Mouse (Mus musculus) layer of hippocampus, adult 18-20 months (tissue): ENCODE measurements around the gene Med13l. TPM values are rescaled to one million over a fixed set of nuclear protein-coding genes. Genes with fewer than 3 reads are reported as not detected.
"Not testable (repeated sequence)": the region's sequence is repeated elsewhere in the genome, so short reads cannot be mapped to it uniquely, and the experiment has no call there.

ENCODE experiments used
- DNase-seq, 2 experiments: peaks; one replicate each; pipeline ENCODE4 v3.0.0; 2022; ENCODE audit warnings: low spot score in 2 of 2
- total RNA-seq, 2 experiments: library from RNA; stranded (reverse); gene quantifications; 2 replicates each; pipeline ENCODE4 v1.2.3; 2021

Med13l gene
- total RNA-seq, 2 experiments from 2014 or later: 113 TPM

DNA sequence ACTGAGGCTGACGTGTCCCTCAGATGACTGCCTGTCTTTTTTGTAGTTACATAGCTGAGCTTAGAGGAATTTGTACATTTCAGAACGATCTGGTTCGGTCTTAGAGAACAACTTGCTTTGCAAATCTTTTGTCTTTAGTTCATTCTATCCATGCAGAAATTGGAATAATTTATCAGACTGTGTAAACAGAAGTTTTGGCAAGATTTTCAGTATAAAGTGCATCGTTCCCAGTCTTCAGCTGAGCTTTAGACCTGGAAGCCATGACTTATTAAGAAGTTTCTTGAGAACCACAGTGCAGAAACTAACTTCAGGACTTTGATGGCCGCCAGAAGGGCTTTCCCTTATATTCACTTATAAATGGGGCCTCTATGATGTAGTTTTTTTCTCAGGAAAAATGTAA, 67.2 kb downstream of the Med13l start:
- no peak for DNase-seq

DNA sequence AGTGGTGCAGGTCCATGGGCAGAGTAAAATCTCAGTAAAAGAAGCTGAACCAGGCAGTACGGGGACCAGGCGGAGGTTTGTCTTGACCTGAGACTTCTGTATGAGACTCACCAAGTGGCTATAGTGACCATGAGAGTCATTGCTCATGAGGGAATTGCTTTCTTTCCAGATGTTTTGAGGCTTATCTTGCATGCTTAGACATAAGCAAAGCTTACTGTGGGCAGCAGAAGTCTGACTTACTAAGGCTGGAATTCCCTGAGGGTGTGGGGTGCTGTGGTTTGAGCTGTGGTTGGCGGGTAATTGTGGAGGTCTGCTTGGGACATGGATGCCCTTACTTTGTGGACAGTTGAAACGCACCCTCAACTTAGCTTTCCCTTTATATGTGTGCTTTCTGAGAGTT, 67.7 kb downstream of the Med13l start:
- DNase-seq: no peak

DNA sequence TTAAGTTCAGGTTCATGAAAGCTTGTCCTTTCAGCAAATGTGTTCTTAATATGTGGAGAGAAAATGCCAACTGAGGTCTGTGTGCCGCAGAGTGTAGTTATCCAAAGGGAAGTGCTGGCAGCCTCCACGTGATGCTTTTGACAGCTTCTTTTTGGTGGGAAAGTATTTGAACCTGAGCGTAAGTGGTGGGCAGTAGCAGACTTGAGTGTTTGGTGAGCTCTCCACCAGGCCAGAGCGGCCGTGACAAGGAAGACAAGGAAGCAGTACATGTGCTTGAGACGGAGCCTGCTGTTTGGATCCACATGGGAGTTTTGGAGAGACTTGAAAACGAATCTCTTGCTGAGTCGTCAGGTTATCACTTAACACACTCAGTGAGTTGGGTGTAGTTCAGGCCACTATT, 71.9 kb downstream of the Med13l start:
- DNase-seq: no peak

DNA sequence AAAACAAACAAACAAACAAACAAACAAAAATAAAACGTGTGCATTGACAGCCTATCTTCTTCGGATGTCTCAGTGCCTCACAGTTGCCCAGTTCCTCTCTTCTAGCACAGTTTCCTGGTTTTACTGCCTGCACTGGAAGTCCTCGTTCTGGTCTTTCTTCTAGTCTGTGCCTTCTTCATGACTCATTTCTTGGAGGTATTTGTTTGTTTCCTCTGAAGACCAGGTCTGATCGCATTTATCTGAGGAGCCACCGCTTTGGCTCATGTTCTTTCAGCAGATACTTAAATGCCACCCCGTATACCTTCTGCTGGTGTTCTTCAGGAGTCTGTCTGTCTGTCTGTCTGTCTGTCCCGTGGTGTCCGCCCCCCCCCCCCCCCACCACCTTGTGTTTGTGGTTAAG, 72.6 kb downstream of the Med13l start:
- DNase-seq: no peak

DNA sequence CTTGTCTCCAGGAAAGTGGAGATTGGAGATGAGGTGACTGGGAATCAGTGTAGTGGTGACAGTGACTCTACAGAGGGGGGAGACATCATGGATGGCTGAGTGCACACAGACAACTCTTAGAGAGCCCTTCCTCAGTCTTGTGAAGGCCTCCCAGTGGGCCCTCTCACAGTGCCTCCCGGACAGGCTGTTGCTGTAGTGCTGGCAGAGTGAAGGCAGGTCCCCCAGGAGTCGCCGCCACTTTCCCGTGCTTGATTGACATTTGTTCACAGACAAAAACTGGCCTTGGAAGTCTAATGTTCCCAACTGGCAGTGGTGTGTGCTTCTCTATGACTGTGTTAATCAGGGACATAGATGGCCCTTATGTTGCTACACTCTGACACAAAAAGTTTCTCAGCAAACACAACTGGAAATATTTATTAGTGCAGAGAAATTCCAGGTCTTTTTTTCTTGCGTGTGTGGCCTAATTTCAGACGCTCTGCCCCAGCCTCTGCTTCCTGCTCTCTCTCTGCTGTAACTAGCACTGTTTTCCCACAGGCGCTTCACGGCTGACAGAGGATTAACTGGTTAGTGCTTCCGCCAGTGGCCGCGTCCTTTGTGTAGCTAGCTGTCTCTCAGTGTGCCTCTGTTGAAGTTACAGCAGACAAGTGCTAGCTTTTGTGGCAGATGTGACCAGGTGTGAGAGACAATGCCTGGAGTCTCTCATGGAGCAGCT, 75.2 kb downstream of the Med13l start:
- no peak for DNase-seq

DNA sequence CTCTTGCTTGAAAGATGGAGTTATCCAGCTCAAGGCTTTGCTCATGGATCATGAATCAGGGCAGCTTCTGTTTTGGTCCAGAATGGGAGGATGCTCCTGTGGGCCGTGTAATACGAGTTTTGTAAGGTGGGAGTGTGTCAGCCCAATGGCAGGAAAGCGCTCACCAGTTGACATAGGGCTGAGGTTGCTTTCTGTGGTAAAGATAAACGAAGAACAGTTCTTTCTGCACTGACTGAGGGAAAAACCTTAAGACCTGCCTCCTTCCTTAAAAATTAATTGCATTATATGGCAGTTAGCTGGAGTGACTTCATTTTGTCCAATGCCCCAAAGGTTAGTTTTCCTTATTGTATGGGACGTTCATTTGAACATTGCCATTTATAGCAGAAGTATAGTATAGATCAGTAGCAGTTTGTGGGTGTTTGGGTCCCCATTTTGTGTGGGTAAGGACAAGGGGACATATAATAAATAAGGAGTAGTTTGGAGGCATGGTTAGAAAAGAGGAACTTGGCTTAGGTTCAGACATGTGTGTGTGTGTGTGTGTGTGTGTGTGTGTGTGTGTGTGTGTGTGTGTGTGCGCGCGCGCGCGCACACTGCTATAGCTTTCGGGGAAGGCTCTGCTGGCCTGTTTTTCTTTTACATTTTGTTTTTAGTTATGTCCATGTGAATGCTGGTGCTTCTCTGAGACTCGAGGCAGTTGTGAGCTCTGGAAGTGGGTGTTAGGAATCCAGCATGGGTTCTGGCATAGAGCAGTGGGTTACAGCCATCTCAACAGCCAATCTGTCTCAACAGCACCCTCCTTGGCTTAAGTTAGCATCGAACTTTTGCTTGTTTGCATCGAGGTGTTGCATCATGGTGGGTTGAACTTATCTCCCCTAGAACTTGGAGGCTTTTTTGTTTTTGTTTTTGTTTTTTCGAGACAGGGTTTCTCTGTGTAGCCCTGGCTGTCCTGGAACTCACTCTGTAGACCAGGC, 76.2 kb downstream of the Med13l start:
- DNase-seq: no peak

DNA sequence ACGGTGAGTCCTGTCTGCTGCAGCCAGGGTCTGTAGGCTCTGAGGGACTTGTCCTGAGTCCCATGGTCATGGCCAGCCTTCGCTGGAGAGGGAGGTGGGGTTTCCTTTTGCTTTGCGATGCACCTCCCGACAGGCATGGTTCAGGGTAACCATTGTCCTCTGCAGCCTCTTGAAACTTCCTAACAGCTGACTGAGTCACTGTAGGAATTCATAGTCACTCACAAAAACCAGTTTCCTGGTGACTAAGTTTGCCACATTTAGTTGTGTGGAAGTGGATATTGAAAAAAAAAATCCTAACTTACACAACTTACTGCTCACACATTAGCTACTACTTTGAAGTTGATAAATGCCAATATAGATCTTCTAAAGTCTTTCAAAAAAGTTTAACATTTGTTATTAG, 77.5 kb downstream of the Med13l start:
- no peak for DNase-seq

DNA sequence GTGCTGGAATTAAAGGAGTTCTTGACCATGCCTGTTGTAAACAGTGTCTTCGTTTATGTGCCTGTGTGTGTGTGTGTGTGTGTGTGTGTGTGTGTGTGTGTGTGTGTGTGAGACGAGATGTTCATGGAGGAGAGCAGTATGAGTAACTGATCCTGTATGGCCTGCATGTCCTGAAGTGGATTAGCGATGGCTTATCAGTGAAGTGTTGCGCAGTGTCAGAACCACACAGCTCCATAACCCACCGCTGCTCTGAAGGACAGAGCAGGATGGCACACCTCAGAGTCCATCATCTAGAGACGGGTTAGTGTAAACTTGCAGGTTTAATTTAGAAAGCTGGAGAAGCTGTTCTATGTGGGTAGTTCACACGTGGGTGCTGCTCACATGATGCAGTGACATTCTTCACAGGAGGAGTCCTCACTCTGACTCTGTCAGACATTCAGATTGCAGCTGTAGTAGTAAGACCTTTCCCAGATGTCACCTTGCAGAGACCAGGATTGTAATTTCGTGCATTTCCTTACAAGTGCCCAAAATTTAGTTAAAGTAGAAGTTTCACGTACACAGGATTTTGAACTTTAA, 78.1 kb downstream of the Med13l start:
- DNase-seq: no peak

DNA sequence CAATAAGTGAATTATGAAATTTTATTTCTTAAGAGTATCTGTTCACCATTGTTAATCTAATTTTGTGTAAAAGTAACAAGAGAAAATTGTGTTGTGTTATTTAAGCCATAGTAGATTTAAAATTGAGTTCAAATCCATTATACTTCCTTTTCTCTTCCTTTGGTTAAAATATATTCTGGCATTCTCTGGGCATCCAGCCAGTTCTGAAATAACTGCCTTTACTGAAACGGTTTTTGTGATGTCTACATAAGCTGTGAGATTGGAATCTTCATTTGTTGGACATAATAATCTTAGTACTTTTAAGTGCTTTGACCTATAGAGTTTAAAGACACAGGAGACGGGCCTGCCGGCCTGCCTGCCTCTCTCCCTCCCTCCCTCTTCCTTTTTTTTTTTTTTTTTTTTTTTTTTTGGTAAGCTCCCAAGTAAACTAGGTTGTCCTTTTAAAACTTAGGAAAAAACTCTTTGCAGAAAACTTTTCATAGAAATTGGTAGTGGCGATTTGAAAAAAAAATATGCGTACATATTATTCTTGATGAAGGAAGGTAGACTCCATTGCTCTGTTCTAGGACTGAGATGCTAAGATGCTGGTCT, 78.7 kb downstream of the Med13l start:
- no peak for DNase-seq

DNA sequence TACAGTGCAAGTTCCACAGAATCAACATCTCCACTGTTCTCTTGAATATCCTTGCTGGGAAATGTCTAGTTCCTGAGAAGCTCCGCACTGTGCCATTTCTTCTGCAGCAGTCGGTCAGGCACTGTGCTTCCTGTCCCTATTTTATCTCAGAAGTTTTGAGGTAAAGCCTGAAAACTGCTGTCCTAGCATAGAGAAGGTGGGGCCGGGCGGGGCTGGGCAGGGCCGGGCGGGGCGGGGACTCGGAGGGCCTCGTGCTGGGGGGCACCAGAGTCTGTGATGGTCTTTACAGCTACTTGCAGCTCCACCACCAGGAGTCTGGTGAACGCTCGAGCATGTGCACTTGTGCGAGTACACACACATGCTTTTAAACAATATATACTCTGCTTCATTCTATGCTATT, 83.6 kb downstream of the Med13l start:
- no peak for DNase-seq

DNA sequence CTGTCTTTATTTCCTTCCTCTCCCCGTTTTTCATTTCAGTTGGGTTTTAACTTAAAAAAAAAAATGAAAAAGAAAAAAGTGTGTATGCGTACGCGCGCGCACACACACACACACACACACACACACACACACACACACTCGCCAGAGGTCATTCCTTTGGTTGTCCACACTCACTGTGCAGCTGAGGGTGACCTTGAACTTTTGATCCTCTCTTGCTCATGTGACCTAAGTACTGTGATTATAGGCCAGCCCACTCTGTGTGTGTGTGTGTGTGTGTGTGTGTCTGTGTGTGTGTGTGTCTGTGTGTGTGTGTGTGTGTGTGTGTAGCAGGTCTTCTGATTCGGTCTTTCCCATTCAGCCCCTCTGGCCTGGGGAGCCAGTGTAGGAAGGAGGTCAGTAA, 84.0 kb downstream of the Med13l start:
- no peak for DNase-seq

DNA sequence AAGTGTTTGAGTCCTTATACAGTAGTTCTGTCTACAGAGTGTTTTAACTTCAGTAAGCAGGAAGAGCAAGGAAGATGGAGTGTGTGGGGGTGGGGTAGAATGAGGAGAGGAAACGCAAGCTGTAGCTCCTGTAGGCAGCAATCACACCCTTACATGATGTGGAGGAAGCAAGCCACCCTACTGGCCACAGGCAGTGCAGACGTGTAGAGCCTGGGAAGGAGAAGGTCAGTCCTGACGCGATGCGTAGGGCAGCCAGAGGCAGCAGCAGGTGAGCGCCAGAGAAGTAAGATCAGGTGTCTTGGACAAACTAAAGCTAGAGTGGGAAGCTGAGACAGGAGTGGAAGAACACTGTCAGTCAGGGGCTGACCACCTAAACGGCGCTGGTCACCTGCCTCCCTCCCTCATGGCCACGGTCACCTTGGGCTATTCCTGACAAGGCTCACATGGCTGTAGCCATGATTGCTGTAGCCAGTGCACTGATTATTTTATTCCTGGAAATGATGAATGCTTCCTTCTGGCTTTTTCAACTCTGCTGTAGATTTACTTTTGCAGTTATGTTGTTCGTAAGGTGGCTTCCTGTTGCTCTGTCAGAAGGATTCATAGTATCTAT, 84.8 kb downstream of the Med13l start:
- no peak for DNase-seq

DNA sequence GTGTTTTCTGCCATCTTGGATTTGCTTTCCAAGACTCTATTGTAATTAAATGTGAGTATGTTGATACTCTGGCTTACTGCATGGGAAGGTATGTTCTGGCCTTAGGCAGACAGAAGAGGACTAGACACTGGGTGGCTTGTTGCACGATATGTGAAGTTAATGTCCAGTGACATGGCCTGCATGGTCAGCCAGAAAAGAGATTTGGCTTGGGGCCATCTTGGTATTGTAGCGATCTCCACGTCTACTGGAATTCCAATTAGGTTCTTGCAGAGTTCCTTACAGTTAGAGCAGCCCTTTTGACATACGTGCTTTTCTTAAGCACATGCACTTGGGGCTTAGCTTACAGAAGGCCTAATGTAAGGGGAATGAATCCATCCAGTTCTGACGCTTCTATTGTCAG, 86.4 kb downstream of the Med13l start:
- DNase-seq: no peak

DNA sequence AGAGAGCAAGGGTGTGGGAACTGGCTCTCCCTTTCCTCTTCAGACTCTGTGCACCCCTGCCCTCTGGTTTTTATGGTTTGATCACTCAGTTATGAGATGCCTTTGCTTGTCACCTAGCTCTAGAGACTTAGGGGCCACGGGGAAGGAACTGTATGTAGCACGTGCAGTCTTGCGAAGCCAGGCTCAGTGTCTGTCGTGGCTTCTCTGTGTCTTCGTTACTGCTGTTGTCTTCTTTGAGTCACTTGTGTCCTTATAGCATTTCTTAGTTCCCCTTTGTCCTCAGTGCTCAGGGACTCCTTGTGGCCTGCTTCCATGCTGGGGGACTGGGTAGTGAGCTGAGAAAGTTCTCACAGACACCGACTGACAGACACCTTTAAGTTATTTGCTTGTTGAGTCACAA, 86.9 kb downstream of the Med13l start:
- no peak for DNase-seq

DNA sequence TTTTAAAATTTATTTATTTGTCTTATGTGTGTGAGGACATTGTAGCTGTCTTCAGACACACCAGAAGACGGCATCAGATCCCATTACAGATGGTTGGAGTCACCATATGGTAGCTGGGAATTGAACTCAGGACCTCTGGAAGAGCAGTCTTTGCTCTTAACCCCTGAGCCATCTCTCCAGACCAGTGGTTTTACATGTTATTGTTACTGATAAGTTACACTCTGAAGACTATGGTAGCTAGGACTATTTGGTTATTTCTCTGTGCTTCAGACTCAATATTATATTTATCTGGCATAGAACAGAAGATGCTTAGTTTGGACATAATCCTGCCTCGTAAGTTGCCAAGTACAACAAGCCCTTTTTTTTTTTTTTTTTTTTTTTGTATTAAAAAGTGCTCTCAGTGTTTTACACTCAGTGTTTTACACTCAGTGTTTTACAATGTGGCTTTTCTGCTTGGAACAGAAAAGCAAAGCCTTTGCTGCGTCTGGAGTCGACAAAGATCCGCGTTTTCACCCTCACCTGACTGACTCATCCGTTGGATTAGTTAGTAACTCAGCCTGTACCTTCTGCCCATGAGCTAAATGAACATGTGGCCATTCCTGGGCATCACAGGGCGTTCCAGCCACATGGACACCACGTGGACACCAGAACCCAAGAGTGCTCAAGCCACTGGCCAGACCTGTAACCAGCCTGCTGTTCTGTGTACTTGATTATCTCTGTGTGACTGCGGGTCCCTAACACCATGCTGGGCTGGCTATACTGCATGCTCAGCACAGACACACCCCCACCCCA, 88.9 kb downstream of the Med13l start:
- DNase-seq: no peak

DNA sequence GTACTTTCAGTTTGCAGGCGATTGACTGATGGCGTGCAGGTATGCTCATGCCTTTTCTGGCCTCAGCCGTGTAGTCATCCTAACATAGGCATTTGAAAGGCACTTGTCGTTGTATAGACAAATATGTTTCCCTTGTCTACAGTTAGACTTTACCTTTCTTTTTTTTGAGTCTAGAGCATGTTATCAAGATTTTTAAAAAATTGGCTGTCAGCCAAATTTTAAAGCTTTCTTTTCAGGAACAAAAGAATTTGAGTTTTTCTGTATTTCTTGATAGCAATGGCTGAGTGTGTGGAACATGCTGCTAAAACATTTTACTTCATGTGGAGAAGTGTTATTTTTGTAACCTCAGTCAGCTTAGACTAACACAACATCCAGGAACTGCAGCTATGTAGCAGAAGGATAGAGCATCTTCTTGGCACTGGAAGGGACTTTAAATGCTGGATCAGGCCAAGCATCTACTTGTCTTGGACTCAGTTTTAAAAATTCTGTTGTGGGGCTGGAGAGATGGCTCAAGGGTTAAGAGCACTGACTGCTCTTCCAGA, 89.6 kb downstream of the Med13l start:
- no peak for DNase-seq

DNA sequence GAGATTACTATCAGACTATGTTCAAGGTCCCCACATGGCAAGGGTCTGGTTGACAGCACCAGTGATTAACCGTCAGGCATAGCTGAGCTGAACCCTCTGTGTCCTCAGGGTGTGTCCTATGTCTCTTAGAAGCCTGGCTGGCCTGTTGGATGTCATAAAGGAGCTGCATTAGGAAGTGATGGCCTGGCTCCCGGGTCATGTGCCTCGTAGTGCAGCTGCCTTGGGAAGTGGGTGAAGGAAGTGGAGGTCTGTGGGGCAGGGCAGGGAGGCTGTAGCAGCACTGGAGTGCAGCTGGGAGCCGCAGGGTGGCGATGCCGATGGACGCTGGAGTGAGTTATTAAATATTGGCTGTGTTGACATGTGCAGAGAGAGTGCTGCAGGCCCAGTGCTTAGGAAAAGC, 90.3 kb downstream of the Med13l start:
- DNase-seq: no peak

DNA sequence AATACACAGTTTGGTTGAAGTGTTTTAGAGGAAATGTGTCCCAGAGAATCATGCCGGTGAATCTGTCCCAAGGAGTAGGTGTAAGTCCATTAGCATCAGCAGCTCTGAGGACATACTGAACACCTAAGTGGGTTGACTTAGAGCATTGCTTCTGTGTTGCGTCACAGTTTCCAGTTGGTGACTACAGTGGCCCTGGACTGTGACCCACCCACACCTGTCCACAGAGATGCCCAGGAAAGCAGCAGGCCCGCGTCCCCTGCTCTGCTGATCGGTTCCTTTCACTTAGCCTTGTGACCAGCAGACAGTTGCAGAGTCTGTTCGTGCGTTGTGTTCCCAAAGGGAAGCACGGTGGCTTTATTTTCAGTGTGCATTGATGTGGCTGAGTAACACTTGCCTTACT, 92.1 kb downstream of the Med13l start:
- DNase-seq: no peak

DNA sequence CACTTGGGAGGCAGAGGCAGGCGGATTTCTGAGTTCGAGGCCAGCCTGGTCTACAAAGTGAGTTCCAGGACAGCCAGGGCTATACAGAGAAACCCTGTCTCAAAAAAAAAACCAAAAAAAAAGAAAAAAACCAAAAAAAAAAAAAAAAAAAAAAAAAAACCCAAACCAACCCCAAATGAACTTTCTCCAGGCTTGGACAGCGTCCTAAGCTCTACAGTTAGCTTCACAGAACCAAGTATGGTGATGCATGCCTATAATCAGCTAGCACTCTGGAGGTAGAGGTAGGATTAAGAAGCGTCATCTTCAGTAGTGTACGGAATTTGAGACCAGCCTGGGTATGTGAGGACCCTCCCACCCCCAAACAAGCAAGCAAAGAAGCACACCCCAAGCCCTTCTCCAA, 92.6 kb downstream of the Med13l start:
- not testable (repeated sequence) for DNase-seq

DNA sequence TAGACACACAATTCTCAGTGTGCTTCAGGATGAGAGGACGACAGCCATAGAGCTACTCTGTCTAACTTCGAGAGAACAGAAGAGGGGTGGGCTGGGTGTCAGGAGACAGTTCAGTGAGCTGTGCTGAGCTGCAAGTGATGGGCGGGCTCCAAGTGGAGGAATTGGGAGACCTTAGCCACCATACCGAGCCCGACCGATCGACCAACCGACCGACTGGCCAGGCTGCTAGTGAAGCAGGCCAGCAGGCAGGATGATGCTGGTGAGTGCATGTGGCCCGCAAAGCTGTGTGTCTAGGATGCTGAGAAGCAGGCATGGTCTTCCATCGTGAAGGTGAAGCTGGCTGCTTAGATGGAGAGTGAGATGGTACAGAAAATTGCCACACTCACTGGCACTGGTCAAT, 94.1 kb downstream of the Med13l start:
- DNase-seq: no peak
